Comparison of ENCODE assay signal across 14 mouse cellular contexts in genomic region chr1:131478770-131479305, GRCm38 (mm10). TPM values are rescaled to one million over a fixed set of nuclear protein-coding genes. Genes with fewer than 3 reads are reported as not detected.
A peak's percentile ranks its signal among the peaks of the same experiment; 100 is the strongest.
DNase-seq lines count a peak whose midpoint lies in the region; ATAC-seq and TF ChIP-seq lines count a peak whose summit lies in the region.
"Had no signal": no experiment of that assay in that cellular context is flagged by ENCODE, and none has a peak within 500 bp of the region (broad histone marks: within the 10 kb centered on the region; RNA-seq: fewer than 3 reads in every experiment).

No protein-coding gene starts in this region.

- no peak for TF ChIP-seq POLR2A in heart, adult 2 months (IDR thresholded peaks at IDR 0.05; ENCODE audit: insufficient read depth, low read depth, low read length)

- no peak overlapping the region for H3K4me2 ChIP-seq in lung, postnatal 0 days (replicated peaks; ENCODE audit: low read depth, low read length)
- no peak overlapping the region for H3K4me2 ChIP-seq in heart, embryonic 13.5 days
- H3K4me2 ChIP-seq: neural tube, embryonic 12.5 days had no signal

- TF ChIP-seq EP300 in heart, adult 2 months (IDR thresholded peaks at IDR 0.05; ENCODE audit: insufficient read depth, low read depth, low read length), result peak; percentile 72; the same call in 1 of the 2 replicates
- no peak for TF ChIP-seq EP300 in lung, postnatal 0 days (IDR thresholded peaks at IDR 0.05)

- no peak overlapping the region for H3K9ac ChIP-seq in heart, adult 2 months (ENCODE audit: low read depth, low read length)
- H3K9ac ChIP-seq in lung, postnatal 0 days (replicated peaks; ENCODE audit: low read depth), result no peak overlapping the region
- H3K9ac ChIP-seq in heart, embryonic 13.5 days, result no peak overlapping the region
- H3K9ac ChIP-seq: neural tube, embryonic 12.5 days had no signal

- peak in 1 of 2 experiments; percentile 39 for DNase-seq in heart, adult 2 months
- DNase-seq in heart, postnatal 4 days, result no peak
- DNase-seq in lung, postnatal 0 days (ENCODE audit: low spot score), result no peak
- DNase-seq in lung, postnatal 25 days (ENCODE audit: low spot score), result no peak
- DNase-seq in mesoderm, embryonic 11.5 days (ENCODE audit: low read depth, low spot score), result peak; percentile 41
- no peak for DNase-seq in cerebellum, postnatal 4 days (ENCODE audit: low spot score in 2 of 2)
- DNase-seq in gastrocnemius, postnatal 25 days, result no peak
- DNase-seq: B cell, adult 2 months; cerebellum, postnatal 14 days; gastrocnemius, postnatal 14 days; right cerebral cortex, adult 18-20 months had no signal

- intact Hi-C loops in heart, adult 2 months (cut with DNase I), result loop anchor here (5.0 kb wide), 2 partner anchors 42 to 132 kb away; no protein-coding TSS in a partner anchor

- ATAC-seq in lung, postnatal 0 days, result peak; percentile 40; the same call in 1 of the 2 replicates
- ATAC-seq in heart, embryonic 13.5 days (ENCODE audit: extremely low read depth, insufficient number of reproducible peaks, low FRiP score, low TSS enrichment), result peak; percentile 61

- H3K27ac ChIP-seq in heart, adult 2 months, result peak overlapping the region; percentile 29
- no peak overlapping the region for H3K27ac ChIP-seq in lung, postnatal 0 days (ENCODE audit: low read length)
- H3K27ac ChIP-seq in heart, embryonic 13.5 days (replicated peaks), result peak overlapping the region; percentile 85
- H3K27ac ChIP-seq: forebrain, embryonic 10.5 days; neural tube, embryonic 12.5 days had no signal

- H3K27me3 ChIP-seq in heart, adult 2 months (ENCODE audit: control insufficient read depth, insufficient read depth, low read length), result no peaks in the 10 kb centered on the region
- H3K27me3 ChIP-seq in lung, postnatal 0 days (replicated peaks; ENCODE audit: insufficient read depth, low read length), result no peaks in the 10 kb centered on the region
- no peaks in the 10 kb centered on the region for H3K27me3 ChIP-seq in heart, embryonic 13.5 days (replicated peaks)
- H3K27me3 ChIP-seq: neural tube, embryonic 12.5 days had no signal

- no peak overlapping the region for H3K4me3 ChIP-seq in heart, adult 2 months
- no peak overlapping the region for H3K4me3 ChIP-seq in lung, postnatal 0 days (ENCODE audit: low read depth, low read length)
- H3K4me3 ChIP-seq in heart, embryonic 13.5 days, result no peak overlapping the region
- H3K4me3 ChIP-seq: forebrain, embryonic 10.5 days; neural tube, embryonic 12.5 days had no signal

- WGBS in heart, adult 2 months, result 20% methylated on average over 2 of the region's 2 CpGs
- 38% methylated on average over 2 of the region's 2 CpGs for WGBS in lung, postnatal 0 days
- 23% methylated on average over 2 of the region's 2 CpGs for WGBS in heart, embryonic 13.5 days

- peaks cover 20% of the 10 kb centered on the region for H3K4me1 ChIP-seq in heart, adult 2 months (ENCODE audit: control insufficient read depth, insufficient read depth, low read length)
- H3K4me1 ChIP-seq in lung, postnatal 0 days (ENCODE audit: insufficient read depth, low read depth, low read length), result no peaks in the 10 kb centered on the region; the same call in 1 of the 2 replicates
- H3K4me1 ChIP-seq in heart, embryonic 13.5 days, result peaks cover 43% of the 10 kb centered on the region
- H3K4me1 ChIP-seq: neural tube, embryonic 12.5 days had no signal

- no peak for TF ChIP-seq CTCF in heart, adult 2 months (IDR thresholded peaks at IDR 0.05)
- TF ChIP-seq CTCF in lung, postnatal 0 days (IDR thresholded peaks at IDR 0.05), result no peak

- H3K36me3 ChIP-seq in heart, adult 2 months (ENCODE audit: control insufficient read depth, insufficient read depth, low read length), result peaks cover 29% of the 10 kb centered on the region
- no peaks in the 10 kb centered on the region for H3K36me3 ChIP-seq in lung, postnatal 0 days (ENCODE audit: insufficient read depth, low read length)
- H3K36me3 ChIP-seq in heart, embryonic 13.5 days, result peaks cover 18% of the 10 kb centered on the region
- H3K36me3 ChIP-seq: neural tube, embryonic 12.5 days had no signal

- H3K79me2 ChIP-seq in heart, adult 2 months (replicated peaks; ENCODE audit: control insufficient read depth, insufficient read depth, low read length), result 0 out of 2 replicates have a peak, but pooled peaks cover 2% of the 10 kb centered on the region

- H3K9me3 ChIP-seq in lung, postnatal 0 days (ENCODE audit: low read length), result no peaks in the 10 kb centered on the region
- peaks cover 9% of the 10 kb centered on the region for H3K9me3 ChIP-seq in heart, embryonic 13.5 days
- H3K9me3 ChIP-seq: neural tube, embryonic 12.5 days had no signal

RNA-seq across cellular contexts. Expression of gene Srgap2, which starts 48.3 kb away (rescaled TPM):
- 10 to 100 TPM; 15.9 to 20.5 TPM for total RNA-seq in heart, adult 2 months (2021)
- polyA plus RNA-seq in heart, adult 2 months (2012; rRNA removed), result 15.2 and 16.9 TPM in 2 replicates
- total RNA-seq in heart, postnatal 4 days (2021), result 10 to 100 TPM; 34.2 to 40.4 TPM
- polyA plus RNA-seq in lung, postnatal 0 days (2015; fragmentation: Nextera tagmentation; extraction: Ambion mirVana), result 9.5 and 10.1 TPM in 2 replicates
- polyA plus RNA-seq in heart, embryonic 13.5 days (2015; fragmentation: Nextera tagmentation; extraction: Ambion mirVana), result 13.2 and 15.8 TPM in 2 replicates
- 10 to 100 TPM; 13.4 to 15.0 TPM for total RNA-seq in gastrocnemius, postnatal 25 days (2021)

RNA-seq across cellular contexts. Expression of gene Fam72a, which starts 48.9 kb away (rescaled TPM):
- under 1 TPM; 0.73 to 0.78 TPM for total RNA-seq in heart, adult 2 months (2021)
- 0.18 and 0.29 TPM in 2 replicates for polyA plus RNA-seq in heart, adult 2 months (2012; rRNA removed)
- 1 to 10 TPM; 1.2 to 1.8 TPM for total RNA-seq in heart, postnatal 4 days (2021)
- polyA plus RNA-seq in lung, postnatal 0 days (2015; fragmentation: Nextera tagmentation; extraction: Ambion mirVana), result 1.1 and 1.3 TPM in 2 replicates
- 2.4 and 3.1 TPM in 2 replicates for polyA plus RNA-seq in heart, embryonic 13.5 days (2015; fragmentation: Nextera tagmentation; extraction: Ambion mirVana)
- total RNA-seq in gastrocnemius, postnatal 25 days (2021), result under 1 TPM; 0.27 to 0.33 TPM
